Mouse (Mus musculus) urinary bladder, postnatal 14 days (tissue): Measurements from ENCODE around the gene Safb2.

Experiments
- DNase-seq: peaks from one replicate; pipeline ENCODE4 v3.0.0; 2021; ENCODE audit warnings: low spot score

Safb2 gene

DNA sequence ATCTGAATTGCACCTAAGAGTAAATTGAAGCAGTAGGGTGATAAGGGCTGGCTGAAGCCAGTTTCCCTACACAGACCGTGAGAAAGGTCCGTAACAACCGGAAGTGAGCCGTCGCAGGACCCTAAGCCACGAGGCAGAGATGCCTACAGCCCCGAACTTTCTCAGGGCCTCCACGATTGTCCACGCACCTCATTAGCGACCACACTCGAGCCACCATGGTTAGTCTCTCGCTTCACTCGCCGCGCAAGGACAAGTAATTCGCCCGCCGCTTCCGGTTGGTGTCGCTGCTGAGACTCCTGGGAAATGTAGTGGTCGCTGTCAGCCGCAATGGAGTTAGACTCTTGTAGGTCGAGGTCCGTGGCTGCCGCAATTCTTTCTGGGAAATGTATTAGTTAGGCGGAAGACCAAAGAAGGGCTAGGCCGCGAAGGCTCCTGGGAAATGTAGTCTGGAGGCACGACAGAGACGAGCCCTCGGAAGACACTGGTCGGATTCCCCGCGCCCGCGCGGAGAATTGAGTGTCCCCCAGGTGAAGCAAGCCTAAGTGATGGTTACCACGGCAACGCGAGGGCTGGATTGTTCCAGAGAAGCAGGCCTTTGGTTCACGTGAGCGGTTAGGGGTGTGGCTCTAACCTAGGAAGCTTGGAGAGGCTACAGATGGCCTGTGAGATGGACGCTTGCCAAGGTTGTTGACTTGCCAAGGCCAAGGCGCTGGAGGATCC lies 25.2 kb upstream of the Safb2 start, which contains the start of gene 2410015M20Rik:
Gene 2410015M20Rik (minus strand): TSS at position 320 of the 720 bp plus-strand sequence.
- DNase-seq, result peak; percentile 95

DNA sequence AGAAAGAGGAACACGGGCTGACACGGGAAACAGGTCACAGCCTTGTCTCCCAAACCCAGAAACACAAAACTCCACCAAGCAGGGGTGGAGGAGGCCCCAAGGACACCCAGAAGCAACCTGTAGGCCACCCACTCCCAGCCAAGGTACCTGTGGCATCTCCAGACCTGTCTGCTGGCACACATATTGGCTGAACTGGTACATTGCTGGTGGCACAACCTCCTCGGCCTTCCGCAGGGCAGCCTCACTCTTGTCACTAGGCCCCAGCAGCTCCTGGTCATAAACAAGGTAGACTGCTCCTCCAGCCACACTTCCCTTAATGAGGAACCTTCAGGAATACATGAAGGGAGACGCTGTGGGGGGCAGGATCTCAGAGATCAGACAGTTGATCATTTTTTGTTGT lies 24.3 kb upstream of the Safb2 start:
- no peak for DNase-seq

DNA sequence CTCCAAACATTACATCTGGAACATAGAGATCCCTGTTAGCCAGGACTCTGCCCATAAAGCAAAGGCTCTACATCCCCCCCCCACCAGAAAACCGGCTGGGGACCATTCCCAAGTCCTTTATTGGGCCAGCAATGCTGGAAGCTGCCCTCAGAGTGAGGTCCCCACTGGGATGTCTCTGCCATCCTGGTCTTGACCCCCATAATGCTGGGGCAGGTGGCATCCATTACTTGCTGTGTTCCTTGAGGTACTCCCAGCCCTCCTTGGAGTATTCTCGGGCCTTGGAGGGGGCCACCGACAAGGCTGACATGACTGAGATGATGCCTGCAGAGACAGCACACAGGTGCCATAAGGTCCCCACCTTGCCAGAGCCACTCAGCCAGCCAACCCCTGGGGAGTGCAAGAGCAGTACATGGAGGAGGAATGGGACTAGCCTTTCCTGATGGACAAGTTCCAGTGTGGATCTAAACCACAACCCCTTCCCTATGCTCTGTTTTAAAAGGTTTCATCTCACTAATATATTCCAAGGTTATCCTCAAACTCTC lies 23.2 kb upstream of the Safb2 start:
- no peak for DNase-seq

DNA sequence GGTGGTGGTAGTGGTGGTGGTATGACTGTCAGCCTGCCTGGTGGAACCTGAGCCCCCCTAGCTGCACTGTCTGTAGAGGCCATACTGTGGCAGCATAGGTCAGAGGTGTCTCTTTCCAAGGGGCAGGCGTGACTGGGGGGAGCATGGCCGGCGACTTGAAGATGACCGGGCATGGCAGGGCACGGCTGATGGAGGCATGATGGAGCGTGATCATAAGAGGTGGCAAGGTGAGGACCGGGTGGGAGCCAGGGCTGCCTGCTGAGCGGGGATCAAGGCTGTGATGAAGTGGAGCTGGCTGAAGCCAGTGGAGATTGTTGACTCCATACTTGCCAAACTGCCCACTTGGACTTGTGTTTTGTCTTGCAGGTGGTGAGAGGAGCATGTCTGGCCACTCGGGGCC lies 21.0 kb upstream of the Safb2 start:
- DNase-seq, result no peak

DNA sequence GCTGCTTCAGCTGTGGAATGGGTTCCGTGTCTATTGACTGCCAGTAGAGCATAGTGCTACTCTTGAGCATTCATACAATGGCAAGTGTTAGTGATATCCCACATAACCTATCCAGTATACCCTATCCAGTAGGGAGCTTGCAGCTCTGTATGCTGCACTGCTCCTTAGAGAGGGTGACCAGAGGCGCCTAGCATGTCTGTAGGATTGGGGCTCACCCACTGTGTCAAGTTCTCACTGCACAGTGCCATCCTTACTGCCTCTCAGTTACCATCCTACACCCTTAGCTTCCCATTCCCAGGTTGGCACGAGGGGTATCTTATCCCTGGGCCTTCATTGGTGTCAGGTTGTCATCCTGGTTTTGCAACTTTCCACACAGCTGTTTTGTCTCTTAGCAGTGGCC lies 20.0 kb upstream of the Safb2 start:
- DNase-seq, result no peak

DNA sequence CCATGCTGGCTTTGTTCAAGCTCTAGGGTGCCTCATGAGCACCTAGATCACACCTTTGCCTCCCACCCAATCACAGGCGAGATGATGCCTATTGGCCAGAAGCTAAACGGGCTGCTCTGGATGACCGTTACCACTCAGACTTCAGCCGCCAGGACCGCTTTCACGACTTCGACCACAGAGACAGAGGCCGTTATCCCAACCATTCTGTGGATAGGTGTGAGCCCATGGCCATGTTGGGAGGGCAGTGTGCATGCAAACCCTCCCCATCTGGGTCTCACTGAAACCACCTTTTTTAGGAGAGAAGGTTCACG lies 19.6 kb upstream of the Safb2 start:
- no peak for DNase-seq

DNA sequence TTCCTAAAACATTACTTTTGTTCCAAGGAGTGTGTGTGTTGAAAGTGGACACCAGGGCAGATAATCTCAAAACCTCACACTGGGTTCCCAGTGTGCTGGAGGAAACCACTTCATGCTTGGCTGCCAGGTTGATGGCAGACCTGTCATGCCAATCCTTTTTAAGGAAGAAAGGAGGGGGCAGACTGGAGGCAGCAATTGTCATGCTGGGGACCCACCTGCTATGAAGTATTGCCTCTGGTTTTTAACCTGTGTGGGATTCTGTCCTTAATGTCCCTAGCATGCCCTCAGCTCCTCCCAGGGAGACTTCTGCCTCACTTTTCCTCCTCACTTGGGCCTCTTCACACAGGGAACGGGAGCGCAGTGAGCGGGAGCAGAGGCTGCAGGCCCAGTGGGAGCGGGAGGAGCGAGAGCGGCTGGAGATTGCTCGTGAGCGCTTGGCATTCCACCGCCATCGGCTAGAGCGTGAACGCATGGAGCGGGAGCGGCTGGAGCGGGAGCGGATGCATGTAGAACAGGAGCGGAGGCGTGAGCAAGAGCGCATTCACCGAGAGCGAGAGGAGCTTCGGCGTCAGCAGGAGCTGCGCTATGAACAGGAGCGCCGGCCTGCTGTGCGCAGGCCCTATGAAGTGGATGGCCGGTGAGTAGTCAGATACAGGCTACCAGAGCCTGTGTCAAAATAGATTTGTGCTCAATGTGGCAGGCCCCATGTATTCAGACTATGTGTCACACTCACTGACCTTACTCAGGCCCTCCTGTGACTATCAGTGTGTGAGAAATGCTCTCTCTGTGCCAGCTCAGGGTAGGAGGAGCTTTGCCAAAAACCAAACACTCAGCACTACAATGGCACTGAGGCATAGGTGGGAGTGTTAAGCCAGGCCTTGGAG lies 19.0 kb upstream of the Safb2 start:
- no peak for DNase-seq

DNA sequence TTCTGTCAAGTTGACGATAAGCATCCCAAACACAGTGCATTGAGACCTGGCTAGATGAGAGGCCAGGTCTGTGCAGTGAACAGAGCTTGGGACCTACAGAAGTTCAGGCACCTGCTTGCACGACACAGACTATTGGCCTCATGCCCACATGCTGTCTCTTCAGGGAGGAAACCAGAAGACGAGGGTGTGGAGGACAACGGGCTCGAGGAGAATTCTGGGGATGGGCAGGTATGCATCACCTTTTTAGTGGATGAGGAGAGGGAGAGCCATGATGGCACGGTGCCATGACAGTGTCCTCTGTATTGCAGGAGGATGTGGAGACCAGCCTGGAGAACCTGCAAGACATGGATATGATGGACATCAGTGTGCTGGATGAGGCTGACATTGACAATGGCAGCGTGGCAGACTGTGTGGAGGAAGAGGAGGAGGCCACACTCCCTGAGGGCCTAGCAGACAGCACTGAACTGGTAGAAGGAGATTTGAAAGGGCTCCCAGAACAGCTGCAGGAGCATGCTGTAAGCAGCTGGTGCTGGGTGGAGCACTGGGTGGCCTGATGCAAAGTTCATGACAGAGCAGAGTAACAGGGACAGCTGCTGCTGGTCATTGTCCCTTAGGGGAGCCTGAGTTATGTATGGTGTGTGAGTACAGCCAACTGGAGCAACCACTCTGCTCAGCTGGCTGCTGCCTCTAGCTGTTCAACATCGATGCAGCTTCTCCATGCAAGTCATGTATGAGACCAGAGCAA lies 9.3 kb upstream of the Safb2 start:
- DNase-seq, result no peak

DNA sequence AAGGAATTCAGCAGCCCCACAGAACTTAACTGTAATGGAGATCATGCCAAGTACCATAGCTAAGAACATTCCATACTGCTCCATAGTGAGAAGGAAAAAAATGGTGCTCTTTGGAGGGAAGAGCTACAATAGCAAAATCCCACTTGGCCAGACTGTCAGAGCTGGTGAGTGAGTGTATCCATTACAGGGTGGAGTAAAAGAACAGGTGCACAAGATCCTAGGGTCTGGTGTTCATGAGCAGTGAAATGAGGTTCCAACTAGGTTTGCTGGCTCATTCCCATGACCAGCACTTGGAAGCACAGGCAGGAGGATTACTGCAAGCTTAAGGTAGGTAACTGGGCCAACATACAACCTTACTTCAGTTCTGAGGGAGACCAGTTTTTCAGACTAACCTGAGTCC lies 8.2 kb upstream of the Safb2 start:
- no peak for DNase-seq

DNA sequence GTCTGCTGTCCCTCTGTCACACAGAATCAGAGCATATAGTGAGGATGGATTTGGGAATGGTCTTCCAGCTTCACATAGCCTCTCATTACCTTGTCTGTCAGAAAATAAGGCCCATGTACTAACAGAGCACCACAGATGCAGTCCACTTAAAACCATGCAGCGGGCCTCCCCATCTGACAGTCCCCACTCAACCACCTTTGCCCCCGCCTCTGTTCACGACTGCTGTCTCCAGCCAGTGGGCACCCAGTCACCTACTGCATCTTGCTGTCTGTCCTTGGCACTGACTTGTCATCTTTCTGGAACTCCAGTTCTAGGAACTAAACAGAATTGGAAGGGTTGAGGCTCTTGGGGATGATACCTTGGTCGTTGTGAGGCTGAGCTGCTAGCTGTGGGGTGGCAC lies 4.5 kb upstream of the Safb2 start:
- no peak for DNase-seq

DNA sequence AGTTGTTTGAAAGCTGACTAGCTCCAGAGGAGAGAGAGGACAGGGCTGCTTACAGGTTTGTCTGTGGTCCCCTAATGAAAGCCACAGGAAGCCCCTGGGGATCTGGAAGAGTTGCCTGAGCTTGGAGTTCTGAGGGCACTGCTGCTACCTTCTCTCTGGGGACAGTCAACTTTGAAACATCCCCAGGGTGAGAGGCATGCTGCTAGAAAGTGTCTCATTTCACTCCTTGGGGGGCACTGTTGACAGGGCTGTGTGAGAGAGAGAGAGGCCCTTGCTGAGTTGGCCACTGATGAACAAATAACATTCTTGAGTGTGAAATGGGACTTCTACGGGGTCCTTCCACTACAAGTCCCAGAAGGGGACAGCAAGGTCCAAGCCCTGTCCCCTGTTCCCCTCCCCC lies 3.4 kb upstream of the Safb2 start:
- no peak for DNase-seq

DNA sequence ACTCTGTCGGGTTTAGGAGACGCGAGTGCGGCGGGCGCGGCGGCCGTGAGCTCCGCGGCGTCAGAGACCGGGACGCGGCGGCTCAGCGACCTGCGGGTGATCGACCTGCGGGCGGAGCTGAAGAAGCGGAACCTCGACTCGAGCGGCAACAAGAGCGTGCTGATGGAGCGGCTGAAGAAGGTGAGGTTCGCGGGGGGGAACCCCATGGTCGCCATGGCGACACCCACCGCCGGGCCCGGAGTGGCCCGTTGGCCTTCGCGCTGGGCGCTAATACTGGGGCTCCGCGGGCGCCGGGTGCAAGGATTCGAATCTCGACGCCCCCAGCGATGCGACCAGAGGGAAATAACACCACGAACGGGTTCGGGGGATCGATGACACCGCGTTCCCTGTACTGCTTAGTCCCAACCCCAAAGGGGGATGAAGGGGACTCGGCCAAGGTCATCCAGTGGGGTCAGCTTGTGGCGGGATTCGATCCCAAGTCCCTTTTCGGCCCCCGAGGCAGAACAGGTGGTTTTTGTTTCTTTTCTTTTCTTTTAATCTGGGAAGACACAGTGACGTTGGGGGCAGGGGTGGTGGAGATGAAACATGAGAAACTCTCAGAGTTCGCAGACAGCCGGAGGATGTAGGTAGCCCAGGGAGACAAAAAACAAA lies 911 bp upstream of the Safb2 start:
- DNase-seq, result peak; percentile 49

DNA sequence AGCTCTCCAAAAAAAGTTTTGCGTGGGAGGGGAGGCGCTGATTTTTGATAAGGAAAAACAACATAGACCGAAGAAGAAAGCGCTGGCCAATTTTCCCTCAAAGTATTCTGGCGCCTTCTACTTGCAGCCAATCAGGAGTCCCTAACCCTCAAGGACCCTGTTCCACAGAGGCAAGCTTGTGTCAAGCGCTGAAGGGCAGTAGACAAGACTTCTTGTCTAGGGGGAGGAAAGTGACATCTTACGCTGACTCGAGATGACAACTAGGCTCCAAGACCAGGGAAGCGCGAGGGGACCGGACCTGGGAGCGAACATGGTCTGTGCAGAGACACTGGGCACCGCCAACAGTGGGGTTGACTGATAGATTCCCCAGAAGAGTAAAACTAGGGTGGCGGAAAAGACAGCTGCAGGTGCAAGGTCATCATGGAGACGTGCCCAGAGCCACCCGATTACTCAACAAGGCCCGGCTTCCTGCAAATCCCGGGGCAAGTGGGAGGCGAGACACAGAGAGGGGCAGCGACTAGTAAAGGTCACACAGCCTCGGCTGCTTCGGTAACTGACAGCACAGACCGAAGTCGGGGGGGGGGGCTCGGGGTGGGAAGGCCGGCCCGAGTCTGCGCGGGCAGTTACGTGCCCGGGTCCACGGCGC lies 651 bp downstream of the Safb2 start:
- DNase-seq, result peak; percentile 34

DNA sequence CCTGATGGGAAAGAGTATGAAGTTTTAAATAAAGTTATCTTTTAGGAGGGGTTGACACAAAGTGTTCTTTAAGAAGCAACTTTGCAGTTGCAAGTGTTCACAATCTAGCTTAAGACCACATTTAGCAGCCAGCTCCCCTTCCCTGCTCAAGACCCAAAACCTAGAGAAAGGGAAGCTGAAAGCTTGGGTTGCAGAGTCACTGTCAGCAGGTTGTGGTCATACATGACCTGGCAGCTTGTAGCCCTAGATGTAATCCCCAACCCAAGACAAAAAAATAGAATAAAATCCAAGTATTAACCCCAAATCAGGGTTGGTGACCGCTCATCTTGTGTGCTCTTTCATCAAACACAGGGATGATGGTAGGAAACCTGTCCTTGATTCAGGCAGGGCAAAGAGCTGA lies 1.3 kb downstream of the Safb2 start:
- DNase-seq, result no peak

DNA sequence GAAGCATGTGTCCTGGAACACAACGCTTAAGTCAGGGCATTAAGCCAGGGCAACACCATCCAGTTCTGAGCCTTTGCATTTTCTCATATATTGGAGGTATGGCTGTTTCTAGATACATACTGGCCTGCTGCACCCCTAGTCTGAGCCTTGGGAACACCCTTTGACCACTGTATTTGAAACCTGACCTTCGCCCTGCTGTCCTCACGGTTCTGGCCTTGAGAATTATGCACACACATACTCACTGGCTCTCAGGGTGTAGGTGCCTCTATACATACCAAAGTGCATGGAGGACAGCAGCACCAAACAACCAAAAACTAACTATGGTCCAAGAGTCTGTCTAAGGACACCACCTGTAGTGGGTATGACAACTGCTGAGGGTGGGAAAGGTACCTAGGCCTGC lies 11.4 kb downstream of the Safb2 start:
- DNase-seq, result no peak

DNA sequence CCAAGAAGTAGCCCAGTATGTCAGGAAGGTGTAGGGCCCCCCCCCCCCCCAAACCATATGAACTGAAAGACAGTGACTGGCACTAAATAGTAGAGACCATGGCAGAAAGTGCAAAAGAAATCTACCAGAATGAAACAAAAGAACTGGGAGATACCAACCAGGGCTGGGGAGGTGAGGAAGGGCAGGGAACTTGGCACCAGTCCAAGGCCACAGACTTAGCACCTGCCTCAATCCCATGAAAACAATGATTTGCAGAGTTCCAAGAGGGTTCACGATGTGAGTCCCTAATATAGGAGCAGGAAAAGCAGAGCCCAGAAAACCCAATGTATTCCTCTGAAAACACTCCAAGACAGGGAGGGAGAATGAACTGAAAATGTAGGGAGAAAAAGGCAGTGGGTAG lies 12.2 kb downstream of the Safb2 start:
- no peak for DNase-seq

DNA sequence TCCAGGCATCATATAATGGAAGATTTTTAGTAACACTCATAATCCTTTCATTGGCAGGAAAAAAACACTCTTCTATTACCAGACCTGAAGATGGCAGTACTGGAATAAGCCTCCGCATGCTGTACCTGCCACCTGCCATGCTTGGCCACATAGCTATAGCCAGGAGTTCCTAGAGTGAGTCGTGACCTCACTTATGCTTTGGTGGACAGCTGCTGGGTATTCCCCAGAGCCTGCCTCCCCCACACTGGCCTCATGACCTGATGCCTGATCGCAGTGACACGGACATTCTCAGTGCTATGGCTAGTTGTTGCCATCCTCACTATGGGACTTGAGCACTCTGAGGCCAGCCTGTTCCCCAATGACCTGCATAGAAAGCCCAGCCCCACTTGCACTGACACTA lies 14.1 kb downstream of the Safb2 start:
- DNase-seq, result no peak

DNA sequence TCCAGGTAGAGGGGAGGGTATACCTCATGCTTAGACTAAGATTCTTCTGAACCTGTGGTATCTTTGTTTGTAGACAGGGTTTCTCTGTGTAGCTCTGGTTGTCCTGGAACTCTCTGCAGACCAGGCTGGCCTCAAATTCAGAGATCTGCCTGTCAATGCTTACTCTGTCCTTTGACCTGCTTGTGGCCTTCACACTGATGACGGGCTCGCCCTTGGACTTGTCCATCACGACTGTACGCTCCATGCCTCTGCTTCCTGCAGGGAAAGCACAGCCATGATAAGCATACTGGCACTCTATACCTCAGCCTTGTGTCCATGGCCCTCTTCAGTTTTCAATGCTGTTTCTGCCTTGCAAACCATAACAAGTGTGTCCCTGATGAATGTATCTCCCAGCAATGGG lies 17.0 kb downstream of the Safb2 start:
- no peak for DNase-seq

DNA sequence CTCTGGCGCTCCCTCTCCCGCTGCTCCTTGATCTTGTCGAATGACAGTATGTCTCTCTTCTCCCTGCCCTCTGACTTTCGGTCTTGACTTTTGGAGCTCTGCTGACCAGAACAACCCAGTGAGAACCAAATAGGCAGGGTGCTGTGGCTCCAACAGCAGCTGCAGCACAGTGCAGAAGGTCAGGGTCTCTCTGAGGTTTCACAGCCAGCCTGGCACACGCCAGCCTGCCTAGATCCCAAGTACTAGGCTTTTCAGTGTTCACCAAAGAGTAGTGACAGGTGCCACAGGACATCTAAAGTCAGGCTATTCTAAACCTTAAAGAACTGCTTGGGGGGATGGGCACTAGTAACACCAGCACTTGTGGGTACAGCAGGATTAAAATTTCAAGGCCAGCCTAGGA lies 17.5 kb downstream of the Safb2 start:
- no peak for DNase-seq

DNA sequence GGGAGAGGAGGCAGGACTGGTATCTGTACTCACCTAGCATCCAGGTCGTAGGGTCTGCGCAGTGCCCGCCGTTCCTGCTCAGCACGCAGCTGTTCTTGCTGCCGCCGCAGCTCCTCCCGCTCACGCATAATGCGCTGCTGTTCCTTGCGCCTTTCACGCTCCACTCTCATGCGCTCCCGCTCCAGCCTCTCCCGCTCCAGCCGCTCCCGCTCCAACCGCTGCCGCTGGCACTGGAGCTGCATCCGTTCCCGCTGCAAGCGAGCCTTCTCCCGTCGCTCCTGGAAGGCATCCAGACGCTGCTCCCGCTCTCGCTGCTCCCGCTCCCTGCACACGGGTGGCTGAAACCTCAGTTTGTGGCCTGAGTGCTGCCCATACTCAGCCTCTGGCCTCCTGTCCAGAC lies 18.1 kb downstream of the Safb2 start:
- no peak for DNase-seq

DNA sequence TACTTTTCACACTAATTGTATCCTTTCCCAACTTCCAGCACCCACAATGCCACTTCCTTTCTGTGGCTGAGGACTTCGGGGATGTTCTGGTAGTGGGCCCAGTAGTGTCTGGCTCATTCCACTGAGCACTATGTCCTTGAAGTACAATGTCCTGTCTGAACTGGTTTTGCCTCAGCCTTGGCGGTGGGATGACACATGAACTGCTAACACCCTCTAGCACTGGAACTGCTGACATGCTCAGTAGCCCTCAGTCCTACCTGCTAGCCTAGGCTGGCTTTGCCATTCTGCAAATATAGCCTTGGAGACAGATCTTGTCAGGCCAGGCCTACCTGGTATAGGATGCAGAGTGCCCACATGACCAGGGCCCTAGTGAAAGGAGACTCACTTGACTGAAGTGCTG lies 22.5 kb downstream of the Safb2 start:
- DNase-seq, result no peak

DNA sequence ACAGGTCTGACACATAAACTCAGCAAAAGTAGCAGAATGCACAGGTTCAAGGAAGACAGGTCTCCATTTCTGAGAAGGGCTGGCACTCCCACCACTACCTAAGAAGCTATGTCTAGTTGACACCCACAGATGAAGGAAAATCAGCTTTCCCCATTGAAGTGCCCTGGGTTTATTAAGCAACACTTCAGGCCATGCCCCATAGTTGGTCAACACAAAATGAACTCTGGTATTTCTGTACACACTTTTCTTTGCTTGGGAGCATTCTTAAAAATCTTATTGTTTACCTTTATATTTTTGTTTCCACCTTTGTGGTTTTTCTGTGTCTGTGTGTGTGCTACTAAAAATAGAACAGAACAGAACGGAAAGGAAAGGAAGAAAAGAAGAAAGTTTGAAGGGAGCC lies 24.3 kb downstream of the Safb2 start:
- no peak for DNase-seq
